Mouse (Mus musculus): ENCODE results near the gene Plbd1.

The Plbd1 gene

DNA sequence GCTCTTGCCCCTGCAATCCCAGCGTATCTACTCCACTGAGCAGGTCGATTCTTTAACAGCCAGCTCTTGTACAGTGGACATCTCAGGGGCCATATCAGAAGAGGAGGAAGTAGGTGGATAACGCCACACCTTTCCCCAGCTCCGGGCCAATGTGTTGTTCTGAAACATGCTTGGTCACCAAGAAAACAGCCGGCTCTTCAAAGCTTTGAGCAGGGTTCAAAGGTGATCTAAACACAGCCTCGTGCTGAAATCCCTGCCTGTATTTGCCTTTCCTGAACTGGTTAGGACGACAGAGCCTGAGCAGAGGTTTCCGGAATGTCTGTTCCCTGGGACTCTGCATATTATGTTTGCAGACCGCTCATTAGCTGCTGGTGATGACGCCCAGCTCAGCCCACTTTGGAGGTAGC is 14.3 kb downstream of the Plbd1 start:
- DNase-seq: no peak

DNA sequence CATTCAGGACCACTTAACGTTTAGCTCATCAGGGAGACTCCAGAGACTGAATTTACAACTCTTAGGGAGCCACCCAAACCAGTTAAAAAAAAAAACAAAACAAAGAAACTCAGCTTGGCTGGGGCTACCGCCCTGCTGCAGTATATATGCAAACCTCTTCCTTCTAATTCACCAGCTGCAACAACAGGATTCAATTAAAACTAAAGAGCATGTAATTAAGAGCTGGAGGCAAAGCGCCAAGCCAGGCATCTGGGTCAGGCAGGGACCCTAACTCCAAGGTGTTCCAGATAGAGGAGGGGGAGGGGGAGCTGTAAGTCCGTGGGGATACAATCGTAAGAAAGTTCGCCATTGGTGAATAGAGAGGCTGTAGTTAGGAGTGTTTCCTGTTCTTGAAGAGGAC is 15.5 kb downstream of the Plbd1 start:
- DNase-seq: no peak

DNA sequence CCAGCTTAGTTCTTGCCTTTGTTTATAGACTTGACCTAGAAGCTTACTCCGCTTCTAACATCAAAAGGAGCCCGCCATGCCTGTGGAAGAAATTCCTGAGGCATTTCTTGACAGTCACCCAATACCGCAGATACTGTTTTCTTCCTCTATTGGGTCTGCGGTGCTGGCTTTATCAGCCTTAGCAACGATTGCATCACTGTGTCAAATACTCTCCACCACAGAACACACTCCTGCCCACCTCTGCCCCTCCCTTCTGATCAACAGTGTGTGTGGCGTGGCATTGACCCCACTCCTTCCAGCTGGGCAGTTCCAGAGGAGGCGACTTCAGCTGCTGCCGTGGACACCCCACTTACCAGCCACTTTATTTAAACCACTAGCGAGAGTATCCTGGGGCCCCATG is 16.0 kb downstream of the Plbd1 start:
- DNase-seq: no peak

DNA sequence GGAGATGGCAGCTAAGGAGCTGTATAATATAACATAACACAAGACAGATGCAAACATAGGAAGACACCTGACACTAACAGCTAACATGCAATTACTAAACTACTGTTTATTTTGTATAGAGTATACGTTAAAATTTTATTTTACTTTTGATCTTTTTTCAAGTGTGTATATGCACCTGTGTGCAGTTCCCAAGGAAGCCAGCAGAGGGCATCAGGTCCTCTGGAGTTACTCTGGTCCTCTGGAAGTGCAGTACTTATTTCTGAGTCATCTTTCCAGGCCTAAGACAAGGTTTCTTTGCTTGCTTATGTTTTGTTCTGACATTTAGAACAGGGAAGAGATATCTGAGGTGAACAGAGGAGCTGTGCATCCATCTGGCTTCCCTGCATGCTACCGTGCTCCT is 17.6 kb downstream of the Plbd1 start:
- DNase-seq: peak in 1 of 2 experiments; percentile 21

DNA sequence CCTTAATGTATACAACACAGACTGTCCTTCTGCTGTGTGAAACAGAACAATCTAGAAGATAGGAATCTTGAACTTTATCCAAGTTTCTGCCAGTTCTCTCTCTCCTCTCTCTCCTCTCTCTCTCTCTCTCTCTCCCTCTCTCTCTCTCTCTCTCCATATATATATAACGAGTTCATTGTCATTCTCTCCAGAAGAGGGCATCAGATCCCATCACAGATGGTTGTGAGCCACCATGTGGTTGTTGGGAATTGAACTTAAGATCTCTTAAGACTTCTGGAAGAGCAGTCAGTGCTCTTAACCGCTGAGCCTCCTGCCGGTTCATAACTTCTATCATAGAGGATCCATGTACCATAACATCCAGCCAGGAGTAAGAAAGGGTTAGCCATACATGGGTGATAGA is 26.7 kb downstream of the Plbd1 start:
- no peak for DNase-seq

DNA sequence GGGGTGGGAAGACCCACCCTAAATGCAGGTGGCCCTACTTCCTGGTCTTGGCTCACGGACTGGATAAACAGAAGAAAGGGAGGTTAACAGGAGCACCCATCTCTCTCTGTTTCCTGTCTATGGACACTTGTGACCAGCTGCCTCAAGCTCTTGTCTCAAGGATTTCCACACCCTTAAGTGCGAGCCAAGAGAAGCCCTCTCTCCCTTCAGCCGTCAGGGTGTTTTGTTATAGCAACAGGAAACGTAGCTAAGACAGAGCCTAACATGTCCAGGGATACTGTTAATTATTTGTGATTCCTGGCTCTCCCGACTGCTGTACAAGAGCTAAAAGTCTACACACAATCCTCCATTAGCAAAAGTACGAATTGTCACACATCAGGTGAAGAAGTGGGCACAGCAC is 28.0 kb downstream of the Plbd1 start:
- DNase-seq: no peak

DNA sequence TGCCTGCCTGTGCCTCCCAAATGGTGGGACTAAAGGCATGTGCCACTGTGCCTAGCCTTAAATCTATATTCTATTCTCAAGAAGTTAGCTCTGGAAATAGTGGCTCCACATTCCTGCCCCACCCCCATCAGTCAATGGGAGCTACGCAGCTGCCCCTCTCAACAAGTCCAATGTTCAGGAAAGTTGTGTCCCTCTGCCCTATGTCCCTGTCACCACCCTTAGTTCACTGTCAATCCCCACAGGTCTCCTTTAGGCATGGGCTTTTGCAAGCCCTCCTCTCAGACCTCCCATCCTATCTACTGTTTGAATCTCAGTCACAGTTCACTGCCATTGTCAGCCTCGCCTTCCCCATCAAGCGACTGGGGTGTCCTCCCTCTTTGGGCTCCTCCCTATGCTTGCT is 28.6 kb downstream of the Plbd1 start:
- no peak for DNase-seq

DNA sequence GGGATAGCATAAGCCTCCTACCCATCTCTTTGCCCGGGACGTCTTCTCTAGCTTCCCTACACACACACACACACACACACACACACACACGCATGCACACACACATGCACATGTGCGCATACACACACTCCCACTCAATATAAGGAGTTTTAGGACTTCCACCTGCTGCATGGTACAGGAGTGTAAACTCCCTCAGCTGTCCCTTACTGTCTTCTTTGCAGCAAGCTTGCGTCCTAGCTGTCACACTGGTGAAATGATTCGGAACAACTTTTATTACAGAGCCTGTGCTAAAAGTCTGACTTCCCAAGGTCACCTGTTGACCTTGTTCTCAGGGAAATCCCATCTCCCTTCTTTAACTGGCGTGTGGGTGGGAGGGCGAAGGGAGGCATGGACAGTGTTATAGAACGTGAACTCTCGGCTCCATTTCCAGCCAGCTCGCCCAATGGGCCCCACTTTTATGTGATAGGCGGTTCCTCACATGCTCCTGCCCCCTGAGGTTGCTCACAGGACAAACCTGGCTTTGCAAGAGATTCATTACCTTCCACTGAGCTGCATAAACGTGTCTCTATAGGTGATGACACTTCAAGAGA is 29.7 kb downstream of the Plbd1 start:
- no peak for DNase-seq

DNA sequence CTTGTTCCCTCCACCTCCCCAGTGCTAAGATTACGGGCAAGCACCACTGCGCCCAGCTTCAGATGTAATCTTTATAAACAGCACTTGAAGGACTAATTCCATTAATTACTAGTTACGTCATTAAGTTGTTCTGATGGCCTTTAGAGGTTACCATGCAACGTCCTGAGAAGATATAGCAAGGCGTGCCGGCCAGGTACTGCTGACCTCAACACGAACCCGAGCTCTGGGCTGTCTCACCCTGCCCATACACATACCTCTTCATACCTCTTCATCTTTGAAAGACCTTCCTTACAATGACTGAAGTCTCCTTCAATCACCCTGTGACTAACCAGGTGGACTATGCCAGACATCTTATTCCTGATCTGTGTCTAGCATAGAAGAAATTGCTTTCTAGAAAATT is 30.2 kb downstream of the Plbd1 start:
- DNase-seq: no peak

DNA sequence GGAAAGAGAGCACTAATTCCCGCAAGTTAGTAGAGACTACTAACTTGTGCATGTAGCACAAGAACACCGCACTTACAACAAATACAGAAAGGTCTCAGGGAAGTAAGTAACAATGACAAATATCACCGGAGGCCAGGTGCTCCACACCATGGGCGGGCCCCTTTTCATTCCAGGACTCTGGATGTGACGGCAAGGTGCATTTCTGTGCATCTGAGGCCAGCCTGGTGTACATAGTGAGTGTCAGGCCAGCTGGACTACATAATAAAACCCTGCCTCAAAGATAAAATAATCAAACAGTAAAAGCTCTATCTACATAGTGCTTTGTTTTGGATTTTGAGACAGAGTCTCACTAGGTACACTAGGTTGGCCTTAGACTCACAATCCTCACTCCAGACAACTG is 32.1 kb downstream of the Plbd1 start:
- no peak for DNase-seq

DNA sequence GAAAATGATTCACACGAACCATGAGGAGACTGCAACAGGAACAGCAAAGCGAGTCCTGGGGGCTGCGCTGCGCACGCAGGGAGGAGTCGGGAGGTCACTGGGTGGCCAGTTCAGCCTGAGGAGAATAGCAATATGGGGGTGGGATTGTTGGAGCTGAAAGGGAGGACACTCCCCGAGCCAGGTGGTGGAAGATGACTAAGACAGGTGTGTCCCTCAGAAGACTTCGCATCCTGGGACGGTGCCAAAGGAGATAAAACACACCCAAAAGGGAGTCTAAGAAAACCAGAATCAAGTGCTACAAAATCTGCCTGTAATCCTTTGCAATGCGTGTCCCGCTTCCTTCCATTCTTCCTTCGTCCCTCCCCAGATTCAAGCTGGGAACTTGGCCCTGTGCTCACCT is 36.3 kb downstream of the Plbd1 start:
- DNase-seq: no peak

DNA sequence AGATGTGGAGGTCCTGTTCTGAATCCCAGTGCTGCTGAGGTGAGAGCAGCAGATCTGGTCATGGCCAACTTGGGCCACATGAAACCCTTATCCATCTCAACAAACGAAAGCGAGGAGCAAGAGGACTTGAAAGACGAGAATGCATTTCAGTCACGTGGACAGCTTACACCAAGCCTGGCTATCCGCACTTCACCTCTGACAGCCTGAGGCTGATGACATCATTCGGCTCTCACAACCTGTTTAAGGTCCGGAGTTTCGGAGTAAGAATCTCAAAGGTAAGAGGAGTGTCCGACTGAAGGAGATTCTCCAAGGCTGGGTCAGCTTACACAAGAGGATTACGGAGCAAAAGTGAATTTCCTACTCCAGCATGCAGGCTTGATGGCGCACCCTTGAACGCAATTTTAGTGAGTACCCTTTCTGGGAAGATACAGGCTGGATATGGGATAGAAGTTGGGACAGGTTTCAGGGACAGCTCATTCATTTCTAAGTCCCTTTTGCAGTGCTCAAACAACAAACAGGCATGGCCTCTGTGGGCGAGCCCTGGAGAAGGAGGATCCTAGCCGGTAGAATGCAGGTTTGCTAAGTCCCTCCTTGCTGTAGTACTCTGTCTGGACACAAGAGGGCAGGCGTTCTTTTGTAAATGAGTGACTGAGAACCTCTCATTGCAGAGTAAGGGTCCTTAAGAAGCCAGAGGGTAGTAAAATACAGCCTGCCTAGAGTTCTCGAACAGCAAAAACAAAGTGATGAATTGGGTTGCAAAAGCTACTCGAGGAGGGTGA is 41.2 kb downstream of the Plbd1 start:
- DNase-seq: peak; percentile 92 to 95

DNA sequence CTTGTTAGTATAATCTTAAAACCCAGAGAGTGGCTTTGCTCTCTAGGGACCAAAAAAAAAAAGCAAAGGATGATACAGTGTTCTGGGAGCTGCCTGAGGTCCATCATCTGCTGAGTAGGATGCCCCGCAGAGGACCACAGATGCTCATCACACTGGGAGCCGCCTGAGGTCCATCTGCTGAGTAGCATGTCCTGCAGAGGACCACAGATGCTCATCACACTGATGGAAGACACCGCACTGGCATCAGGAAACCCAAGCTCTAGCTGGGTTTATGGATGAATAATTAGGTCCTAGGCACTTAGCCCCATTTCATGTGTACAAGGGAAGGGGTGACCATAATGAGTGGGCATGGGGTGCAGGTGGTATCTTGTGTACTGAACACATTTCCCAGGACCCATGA is 47.6 kb downstream of the Plbd1 start:
- peak; percentile 72 to 83 for DNase-seq

DNA sequence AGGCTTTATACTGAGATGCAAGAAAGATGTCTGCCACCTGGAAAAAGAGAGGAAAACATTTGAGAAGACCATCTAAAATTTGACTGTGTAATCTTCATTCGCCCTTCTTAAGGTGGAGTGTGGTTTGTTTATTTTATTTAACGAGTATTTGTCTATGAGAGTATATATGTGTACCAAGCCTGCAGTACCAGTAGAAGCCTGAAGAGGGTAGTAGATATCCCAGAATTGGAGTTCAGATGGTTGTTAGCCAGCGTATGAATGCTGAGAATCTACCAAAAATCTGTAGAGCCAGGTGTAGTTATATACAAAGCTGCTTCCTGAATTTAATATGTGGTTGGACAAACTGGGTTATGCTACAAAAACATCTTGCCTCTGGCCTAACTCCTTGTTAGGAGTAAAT is 49.4 kb downstream of the Plbd1 start:
- peak in 1 of 2 experiments; percentile 40 for DNase-seq

DNA sequence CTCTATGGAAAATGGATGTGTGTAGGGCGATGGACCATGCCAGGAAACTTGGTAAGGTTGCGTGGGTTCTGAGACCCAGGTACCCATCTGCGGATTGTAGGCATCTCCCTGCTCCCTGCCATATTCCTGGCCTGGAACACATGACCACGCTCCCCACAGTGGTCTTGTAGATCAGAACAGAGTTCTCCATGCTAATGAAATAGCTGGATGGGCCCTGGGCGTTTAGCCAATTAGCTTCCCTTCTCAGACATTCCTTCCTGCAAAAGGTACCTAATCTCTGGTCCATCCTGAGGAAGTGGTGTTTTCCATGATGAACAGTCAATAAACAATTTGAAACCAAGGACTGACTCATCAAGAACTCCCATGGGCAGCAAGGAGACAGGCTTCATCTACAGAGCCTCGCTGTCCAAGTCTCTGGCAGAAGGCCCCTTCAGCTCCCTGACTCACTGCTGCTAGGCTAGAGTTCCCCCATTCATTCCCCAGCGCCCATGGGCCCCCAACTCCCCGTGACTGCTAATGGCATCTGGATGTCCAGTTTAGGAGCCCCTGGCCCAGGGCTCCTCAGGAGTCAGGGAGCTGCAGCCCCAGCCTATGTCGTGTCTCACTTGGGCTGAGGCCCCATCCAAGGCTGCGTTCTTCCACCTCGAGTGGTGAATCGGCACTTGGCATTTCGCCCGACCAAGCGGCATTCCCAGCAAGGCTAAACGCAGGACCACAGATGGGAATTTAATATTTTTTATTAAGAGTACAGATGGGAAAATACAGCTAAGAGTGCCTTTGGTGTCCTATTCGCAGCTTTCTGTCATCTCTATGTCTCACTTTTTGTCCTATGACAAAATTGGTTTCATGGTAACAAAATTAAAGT is 50.1 kb downstream of the Plbd1 start:
- DNase-seq: peak; percentile 75 to 78

DNA sequence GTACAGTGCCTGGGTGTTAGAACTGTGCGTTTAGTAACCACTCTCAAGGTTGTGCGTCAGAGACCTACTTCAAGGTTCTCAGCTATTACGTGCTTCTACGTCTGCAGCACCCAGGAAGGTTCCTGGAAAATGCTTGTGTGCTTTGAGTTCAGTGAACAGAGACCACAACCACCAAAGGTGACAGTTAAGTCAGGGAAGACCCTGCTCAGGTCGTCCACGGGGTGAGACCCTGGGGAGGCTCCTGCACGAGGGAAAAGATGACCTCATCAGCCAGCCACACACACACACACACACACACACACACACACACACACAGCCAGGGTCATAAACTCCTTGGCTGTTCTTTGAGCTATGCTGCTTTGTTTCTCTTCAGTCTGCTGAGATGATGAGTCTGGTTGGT is 59.1 kb downstream of the Plbd1 start:
- no peak for DNase-seq

DNA sequence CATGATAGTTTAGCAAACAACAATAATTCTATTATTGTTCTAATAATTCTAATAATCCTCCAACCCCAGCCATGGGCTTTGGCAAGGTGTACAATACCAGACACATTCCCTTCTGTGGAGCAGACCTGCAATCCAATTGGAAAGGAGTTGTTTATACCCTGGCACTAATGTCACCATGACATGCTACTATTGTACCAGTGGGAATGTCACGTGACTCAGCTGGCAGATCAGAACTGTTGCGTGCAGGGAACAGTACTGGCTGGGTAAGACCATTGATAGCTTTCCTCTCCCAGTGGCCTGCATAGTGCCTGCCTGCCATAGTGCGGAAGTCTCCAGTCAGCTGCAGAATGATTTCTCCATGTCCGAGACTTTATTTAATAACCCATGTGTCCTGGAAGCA is 67.2 kb downstream of the Plbd1 start:
- no peak for DNase-seq

DNA sequence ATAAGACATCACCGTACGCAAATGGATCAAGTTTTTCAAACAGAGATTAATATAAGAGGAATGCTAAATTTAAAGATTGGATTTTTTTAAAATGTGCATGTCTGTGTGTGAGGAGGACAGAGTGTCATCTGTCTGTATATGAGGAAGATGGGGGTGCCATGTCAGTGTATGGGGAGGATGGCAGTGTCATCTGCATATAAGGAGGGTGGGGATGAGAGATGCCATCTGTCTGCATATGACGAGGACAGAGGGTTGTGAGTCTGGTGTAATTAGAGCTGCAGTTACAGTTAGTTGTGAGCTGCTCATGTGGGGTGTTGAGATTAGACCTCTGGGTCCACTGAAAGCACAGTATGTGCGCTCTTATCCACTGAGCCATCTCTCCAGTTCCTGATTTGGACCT is 71.0 kb downstream of the Plbd1 start:
- DNase-seq: no peak

DNA sequence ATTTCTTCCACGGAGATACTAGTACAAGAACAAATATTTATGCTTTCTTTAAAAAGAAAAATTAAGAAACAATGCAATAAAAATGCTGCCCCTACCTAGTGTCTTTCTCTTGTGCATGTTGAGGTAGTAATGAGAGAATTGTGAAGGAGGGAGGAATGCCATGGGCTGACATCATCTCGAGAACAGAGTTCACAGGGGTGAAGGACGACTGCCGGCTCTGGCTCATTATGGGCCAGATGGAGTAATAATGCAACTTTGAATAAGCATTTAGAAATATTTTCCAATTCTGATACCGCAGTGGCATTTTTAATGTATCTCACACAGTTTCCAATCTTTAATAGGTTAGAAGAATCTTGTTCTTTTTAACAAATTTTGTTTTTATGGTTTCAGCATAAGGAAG is 95.7 kb downstream of the Plbd1 start:
- DNase-seq: no peak
